Mouse (Mus musculus) MEL (cell line): Measurements from ENCODE around the gene Gmeb2. TPM values are rescaled to one million over a fixed set of nuclear protein-coding genes. Genes with fewer than 3 reads are reported as not detected.

Source experiments
- DNase-seq: peaks from one replicate; pipeline ENCODE4 v3.0.0; 2011; ENCODE audit warnings: low read depth, low spot score
- H3K27ac ChIP-seq: 2 replicates; pipeline ENCODE4 v1.5.1; 2012; ENCODE audit warnings: low read depth, mild to moderate bottlenecking, control low read depth, low read length, moderate library complexity; ENCODE audit not compliant: control insufficient read depth
- H3K27me3 ChIP-seq, 2 experiments: fragments of 150-350 bp in 1 of 2; sonication (generic) in 1 of 2; 2 replicates each; pipeline ENCODE4 v1.6.1; 2012; ENCODE audit warnings: low read length in 2 of 2, mild to moderate bottlenecking in 2 of 2, improper control_type of control experiment in 1 of 2, moderate library complexity in 1 of 2; ENCODE audit not compliant: insufficient read depth in 2 of 2, control insufficient read depth in 1 of 2
- H3K36me3 ChIP-seq, 2 experiments: 2 replicates each; pipeline ENCODE4 v1.6.1; 2012 to 2014; ENCODE audit warnings: low read length in 2 of 2, improper control_type of control experiment in 1 of 2, inconsistent platforms in 1 of 2, mild to moderate bottlenecking in 1 of 2; ENCODE audit not compliant: insufficient read depth in 2 of 2, control insufficient read depth in 1 of 2
- H3K4me1 ChIP-seq, 2 experiments: fragments of 150-350 bp in 1 of 2; sonication (generic) in 1 of 2; 2 replicates each; pipeline ENCODE4 v1.6.1; 2012; ENCODE audit warnings: low read length in 2 of 2, improper control_type of control experiment in 1 of 2, mild to moderate bottlenecking in 1 of 2; ENCODE audit not compliant: insufficient read depth in 2 of 2, control insufficient read depth in 1 of 2
- H3K4me3 ChIP-seq, 2 experiments: fragments of 150-350 bp in 1 of 2; sonication (generic) in 1 of 2; 2 replicates each; pipeline ENCODE4 v1.5.1; 2012; ENCODE audit warnings: low read depth in 2 of 2, low read length in 2 of 2, mild to moderate bottlenecking in 2 of 2, moderate library complexity in 2 of 2, control low read depth in 1 of 2, improper control_type of control experiment in 1 of 2; ENCODE audit not compliant: control insufficient read depth in 1 of 2, insufficient read depth in 1 of 2
- H3K79me2 ChIP-seq: 2 replicates; pipeline ENCODE4 v1.6.1; 2012; ENCODE audit warnings: mild to moderate bottlenecking, low read length, moderate library complexity; ENCODE audit not compliant: control insufficient read depth, poor library complexity, insufficient read depth
- H3K9ac ChIP-seq: 2 replicates; pipeline ENCODE4 v1.6.1; 2012; ENCODE audit warnings: low read depth, mild to moderate bottlenecking, control low read depth, low read length, moderate library complexity; ENCODE audit not compliant: control insufficient read depth, poor library complexity, severe bottlenecking
- H3K9me3 ChIP-seq: fragments of 150-350 bp; sonication (generic); replicated peaks from 2 replicates; pipeline ENCODE4 v1.6.1; 2012; ENCODE audit warnings: mild to moderate bottlenecking, low read length, improper control_type of control experiment, moderate library complexity; ENCODE audit not compliant: insufficient read depth
- BHLHE40 ChIP-seq: IDR thresholded peaks from 2 replicates; pipeline ENCODE4 v1.6.1; 2012; ENCODE audit warnings: low read depth, mild to moderate bottlenecking, inconsistent platforms, low read length, improper control_type of control experiment, borderline replicate concordance
- CHD2 ChIP-seq: IDR thresholded peaks from 2 replicates; pipeline ENCODE4 v1.6.1; 2011; ENCODE audit warnings: low read length, improper control_type of control experiment
- CTCF ChIP-seq, 3 experiments: IDR thresholded peaks in 2 of 3; conservative IDR thresholded peaks in 1 of 3; 2 replicates each; pipeline ENCODE4 v1.5.1; 2011 to 2012; ENCODE audit warnings: low read length in 3 of 3, low read depth in 2 of 3, mild to moderate bottlenecking in 2 of 3, improper control_type of control experiment in 1 of 3, inconsistent platforms in 1 of 3, mixed read lengths in 1 of 3, moderate library complexity in 1 of 3; ENCODE audit not compliant: control insufficient read depth in 1 of 3, insufficient read depth in 1 of 3, poor library complexity in 1 of 3, severe bottlenecking in 1 of 3
- ELF1 ChIP-seq: IDR thresholded peaks from 2 replicates; pipeline ENCODE4 v1.6.1; 2014; ENCODE audit warnings: low read depth, mild to moderate bottlenecking, inconsistent platforms, low read length, improper control_type of control experiment, moderate library complexity
- EP300 ChIP-seq, 2 experiments: IDR thresholded peaks; 2 replicates each; pipeline ENCODE4 v1.6.1; 2011; ENCODE audit warnings: improper control_type of control experiment in 2 of 2, low read length in 2 of 2, low read depth in 1 of 2, mild to moderate bottlenecking in 1 of 2
- GATA1 ChIP-seq: IDR thresholded peaks from 2 replicates; pipeline ENCODE4 v1.6.1; 2011; ENCODE audit warnings: low read depth, low read length, improper control_type of control experiment
- JUND ChIP-seq: IDR thresholded peaks from 2 replicates; pipeline ENCODE4 v1.6.1; 2011; ENCODE audit warnings: low read depth, mild to moderate bottlenecking, improper control_type of control experiment, low read length
- KAT2A ChIP-seq: conservative IDR thresholded peaks from 2 replicates; pipeline ENCODE4 v1.6.1; 2012; ENCODE audit warnings: low read depth, low read length, improper control_type of control experiment, inconsistent platforms
- MAFK ChIP-seq: IDR thresholded peaks from 2 replicates; pipeline ENCODE4 v1.6.1; 2011; ENCODE audit warnings: low read depth, mild to moderate bottlenecking, low read length, improper control_type of control experiment, borderline replicate concordance
- MAX ChIP-seq: IDR thresholded peaks from 2 replicates; pipeline ENCODE4 v1.6.1; 2011; ENCODE audit warnings: low read length, improper control_type of control experiment
- MYB ChIP-seq: IDR thresholded peaks from 2 replicates; pipeline ENCODE4 v1.6.1; 2011; ENCODE audit warnings: mild to moderate bottlenecking, low read depth, low read length, improper control_type of control experiment
- NRF1 ChIP-seq: IDR thresholded peaks from 2 replicates; pipeline ENCODE4 v1.6.1; 2014; ENCODE audit warnings: low read depth, mild to moderate bottlenecking, inconsistent platforms, low read length, improper control_type of control experiment, moderate library complexity; ENCODE audit not compliant: poor library complexity, insufficient read depth, severe bottlenecking
- POLR2A ChIP-seq, 2 experiments: IDR thresholded peaks; 2 replicates each; pipeline ENCODE4 v1.6.1; 2011 to 2012; ENCODE audit warnings: low read length in 2 of 2, mild to moderate bottlenecking in 2 of 2, control low read depth in 1 of 2, improper control_type of control experiment in 1 of 2, low read depth in 1 of 2, moderate library complexity in 1 of 2; ENCODE audit not compliant: control insufficient read depth in 1 of 2, insufficient read depth in 1 of 2, poor library complexity in 1 of 2
- POLR2AphosphoS2 ChIP-seq: IDR thresholded peaks from 2 replicates; pipeline ENCODE4 v1.6.1; 2011; ENCODE audit warnings: low read length, improper control_type of control experiment
- POLR2AphosphoS5 ChIP-seq: IDR thresholded peaks from 2 replicates; pipeline ENCODE4 v1.6.1; 2012; ENCODE audit warnings: low read depth, borderline replicate concordance, mild to moderate bottlenecking, inconsistent platforms, low read length, moderate library complexity, mixed read lengths
- SMC3 ChIP-seq: IDR thresholded peaks from 2 replicates; pipeline ENCODE4 v1.6.1; 2011; ENCODE audit warnings: low read depth, low read length, improper control_type of control experiment
- TAL1 ChIP-seq: IDR thresholded peaks from 2 replicates; pipeline ENCODE4 v1.6.1; 2012; ENCODE audit warnings: mild to moderate bottlenecking, inconsistent platforms, low read length, moderate library complexity, mixed read lengths
- TBP ChIP-seq: IDR thresholded peaks from 2 replicates; pipeline ENCODE4 v1.8.0; 2011; ENCODE audit warnings: low read depth, low read length, improper control_type of control experiment
- TCF12 ChIP-seq: IDR thresholded peaks from 2 replicates; pipeline ENCODE4 v1.6.1; 2014; ENCODE audit warnings: low read depth, mild to moderate bottlenecking, inconsistent platforms, low read length, improper control_type of control experiment, moderate library complexity
- USF2 ChIP-seq, 2 experiments: IDR thresholded peaks; 2 replicates each; pipeline ENCODE4 v1.6.1; 2011 to 2012; ENCODE audit warnings: improper control_type of control experiment in 2 of 2, low read length in 2 of 2, borderline replicate concordance in 1 of 2, inconsistent platforms in 1 of 2, low read depth in 1 of 2, mild to moderate bottlenecking in 1 of 2; ENCODE audit not compliant: insufficient read depth in 1 of 2
- ZC3H11A ChIP-seq: IDR thresholded peaks from 2 replicates; pipeline ENCODE4 v1.6.1; 2012; ENCODE audit warnings: low read depth, mild to moderate bottlenecking, inconsistent platforms, low read length, improper control_type of control experiment
- ZMIZ1 ChIP-seq: IDR thresholded peaks from 2 replicates; pipeline ENCODE4 v1.6.1; 2012; ENCODE audit warnings: low read depth, mild to moderate bottlenecking, inconsistent platforms, low read length, improper control_type of control experiment, moderate library complexity
- polyA plus RNA-seq, 2 experiments: library from polyadenylated mRNA; stranded (reverse) in 1 of 2; unstranded in 1 of 2; fragments of >175 nt in 1 of 2; fragments of >200 nt in 1 of 2; gene quantifications; 2 replicates each; pipeline versions ENCODE4 v1.2.1 to v1.2.4; 2012; ENCODE audit warnings: low replicate concordance in 2 of 2, low read depth in 1 of 2; ENCODE audit not compliant: insufficient read length in 2 of 2, insufficient read depth in 1 of 2, missing spikeins in 1 of 2
- total RNA-seq: library from RNA; depleted of rRNA; stranded (reverse); fragments of 300-350 nt; gene quantifications from 2 replicates; pipeline ENCODE4 v1.2.3, GENCODE M21; 2012

Gene Gmeb2
- total and polyA plus RNA-seq, 3 experiments, result 8.3 to 16.9 TPM; not detected in 1

GRCm38 (mm10) chr2:181218881-181219485 lies 68.9 kb downstream of the Gmeb2 start:
- H3K9me3 ChIP-seq, result no peaks in the 10 kb centered on the region
- no peaks in the 10 kb centered on the region for H3K79me2 ChIP-seq
- H3K9ac ChIP-seq, result no peak overlapping the region
- no peak overlapping the region for H3K4me3 ChIP-seq
- TF ChIP-seq POLR2AphosphoS2 (no peak), BHLHE40 (no peak), POLR2AphosphoS5 (no peak), KAT2A (no peak), TAL1 (no peak), CTCF (IDR thresholded peaks at IDR 0.05 in 2 of 3, conservative IDR thresholded peaks at IDR 0.05 in 1 of 3; ENCODE audit: control insufficient read depth in 1 of 3, insufficient read depth in 1 of 3, low read depth in 2 of 3, low read length in 3 of 3, poor library complexity in 1 of 3, severe bottlenecking in 1 of 3) (no peak), EP300 (IDR thresholded peaks at IDR 0.05; ENCODE audit: low read depth in 1 of 2, low read length in 2 of 2) (no peak), USF2 (IDR thresholded peaks at IDR 0.05; ENCODE audit: borderline replicate concordance in 1 of 2, insufficient read depth in 1 of 2, low read depth in 1 of 2, low read length in 2 of 2) (no peak)
- H3K4me1 ChIP-seq, result no peaks in the 10 kb centered on the region
- H3K27me3 ChIP-seq, result 0 out of 4 replicates have a peak, but pooled peaks cover 0 to 1% of the 10 kb centered on the region in 2 experiments
- no peaks in the 10 kb centered on the region for H3K36me3 ChIP-seq
- H3K27ac ChIP-seq, result no peak overlapping the region
- DNase-seq, result no peak

DNA sequence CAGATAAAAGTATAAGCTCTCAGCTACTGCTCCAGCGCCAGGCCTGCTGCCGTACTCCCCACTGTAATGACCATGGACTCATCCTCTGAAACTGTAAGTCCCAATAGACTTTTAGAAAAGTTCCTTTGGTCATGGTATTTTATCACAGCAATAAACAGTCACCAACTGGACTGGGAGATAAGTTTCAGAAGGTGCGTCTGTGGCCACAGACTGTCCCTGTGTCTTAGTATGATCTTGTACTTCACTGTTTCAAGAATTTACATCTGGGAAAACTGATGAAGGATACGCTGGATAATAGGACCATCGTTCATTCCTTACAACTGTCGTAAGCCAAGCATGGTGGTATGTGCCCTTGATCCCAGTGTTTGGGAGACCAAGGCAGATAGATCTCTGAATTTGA lies 71.8 kb downstream of the Gmeb2 start:
- no peaks in the 10 kb centered on the region for H3K4me1 ChIP-seq
- 0 out of 4 replicates have a peak, but pooled peaks cover 0 to 1% of the 10 kb centered on the region in 2 experiments for H3K27me3 ChIP-seq
- TF ChIP-seq TCF12, result no peak
- TF ChIP-seq POLR2A (IDR thresholded peaks at IDR 0.05; ENCODE audit: control insufficient read depth in 1 of 2, insufficient read depth in 1 of 2, low read depth in 1 of 2, low read length in 2 of 2, poor library complexity in 1 of 2), result no peak
- no peak for TF ChIP-seq MYB
- no peak for TF ChIP-seq ZMIZ1
- no peak for TF ChIP-seq MAX
- H3K79me2 ChIP-seq, result no peaks in the 10 kb centered on the region
- H3K27ac ChIP-seq, result no peak overlapping the region
- no peaks in the 10 kb centered on the region for H3K9me3 ChIP-seq
- H3K9ac ChIP-seq, result no peak overlapping the region
- no peak overlapping the region for H3K4me3 ChIP-seq
- H3K36me3 ChIP-seq, result no peaks in the 10 kb centered on the region
- DNase-seq, result no peak

- H3K36me3 ChIP-seq, result no peaks in the 10 kb centered on the region
- no peaks in the 10 kb centered on the region for H3K79me2 ChIP-seq
- peaks cover 0 to 1% of the 10 kb centered on the region in 2 experiments; a peak in 2 of 4 replicates for H3K27me3 ChIP-seq
- TF ChIP-seq TCF12, result no peak
- no peak for TF ChIP-seq MAFK
- no peak for TF ChIP-seq ZC3H11A
- TF ChIP-seq CTCF (IDR thresholded peaks at IDR 0.05 in 2 of 3, conservative IDR thresholded peaks at IDR 0.05 in 1 of 3; ENCODE audit: control insufficient read depth in 1 of 3, insufficient read depth in 1 of 3, low read depth in 2 of 3, low read length in 3 of 3, poor library complexity in 1 of 3, severe bottlenecking in 1 of 3), result no peak
- TF ChIP-seq TBP, result no peak
- TF ChIP-seq GATA1, result no peak
- no peak for TF ChIP-seq NRF1
- TF ChIP-seq ELF1, result no peak
- no peak for TF ChIP-seq SMC3
- no peak for TF ChIP-seq JUND
- TF ChIP-seq MYB, result no peak
- no peak for TF ChIP-seq POLR2AphosphoS2
- no peak for TF ChIP-seq CHD2
- no peaks in the 10 kb centered on the region for H3K4me1 ChIP-seq
- H3K27ac ChIP-seq, result no peak within 1 kb of the TSS
- H3K4me3 ChIP-seq, result no peak within 1 kb of the TSS
- DNase-seq, result no peak
- no peak within 1 kb of the TSS for H3K9ac ChIP-seq
- no peaks in the 10 kb centered on the region for H3K9me3 ChIP-seq
Observed at GRCm38 (mm10) chr2:181213021-181213445, 74.8 kb downstream of the Gmeb2 start, which contains the start of gene Srms. Gene Srms, minus strand, starts transcription at chr2:181213185.
